Mouse (Mus musculus) fibroblast of lung, adult 2 months (primary cell): ENCODE measurements around the gene Arhgef17.
"Not testable (repeated sequence)": the region's sequence is repeated elsewhere in the genome, so short reads cannot be mapped to it uniquely, and the experiment has no call there.

Experiments
- DNase-seq: peaks from one replicate; pipeline ENCODE4 v3.0.0-alpha.2; 2011; ENCODE audit warnings: low read depth

Arhgef17 gene

DNA sequence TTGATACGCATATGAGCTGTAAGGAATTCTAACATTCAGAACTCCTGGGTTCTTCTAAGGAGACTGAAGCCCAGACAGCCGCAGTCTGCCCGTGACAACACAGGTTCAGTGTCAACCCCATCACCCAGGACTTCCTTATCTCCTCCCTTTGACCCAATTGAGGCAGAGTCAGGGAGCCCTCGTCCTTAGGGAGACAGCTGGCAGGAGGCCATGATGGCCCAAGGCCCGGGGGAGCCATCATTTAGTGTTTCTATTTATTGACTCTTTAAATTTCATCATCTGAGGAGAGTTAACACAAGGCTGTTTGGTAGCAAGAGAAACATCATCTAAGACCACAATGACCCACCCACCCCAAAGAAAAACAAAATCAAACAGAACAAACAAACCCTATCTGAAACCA is 60.0 kb downstream of the Arhgef17 start:
- no peak for DNase-seq

DNA sequence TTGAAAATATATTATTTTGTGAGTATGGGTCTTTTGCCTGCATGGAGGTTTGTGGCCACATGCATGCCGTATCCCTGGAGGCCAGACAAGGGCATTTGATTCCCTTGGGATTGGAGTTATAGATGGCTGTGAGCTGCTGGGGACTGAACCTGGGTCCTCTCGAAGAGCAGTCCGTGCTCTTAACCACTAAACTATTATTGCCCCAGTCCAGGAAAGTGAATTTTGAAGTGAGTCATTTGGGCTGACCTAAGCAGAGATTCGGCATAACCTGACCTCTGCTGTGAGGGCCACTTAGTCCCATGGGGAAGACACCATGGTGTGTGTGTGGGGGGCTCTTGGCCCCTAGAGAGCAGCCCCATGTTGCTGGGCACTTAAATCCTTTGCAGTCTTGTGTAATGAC is 60.6 kb downstream of the Arhgef17 start:
- DNase-seq: no peak

DNA sequence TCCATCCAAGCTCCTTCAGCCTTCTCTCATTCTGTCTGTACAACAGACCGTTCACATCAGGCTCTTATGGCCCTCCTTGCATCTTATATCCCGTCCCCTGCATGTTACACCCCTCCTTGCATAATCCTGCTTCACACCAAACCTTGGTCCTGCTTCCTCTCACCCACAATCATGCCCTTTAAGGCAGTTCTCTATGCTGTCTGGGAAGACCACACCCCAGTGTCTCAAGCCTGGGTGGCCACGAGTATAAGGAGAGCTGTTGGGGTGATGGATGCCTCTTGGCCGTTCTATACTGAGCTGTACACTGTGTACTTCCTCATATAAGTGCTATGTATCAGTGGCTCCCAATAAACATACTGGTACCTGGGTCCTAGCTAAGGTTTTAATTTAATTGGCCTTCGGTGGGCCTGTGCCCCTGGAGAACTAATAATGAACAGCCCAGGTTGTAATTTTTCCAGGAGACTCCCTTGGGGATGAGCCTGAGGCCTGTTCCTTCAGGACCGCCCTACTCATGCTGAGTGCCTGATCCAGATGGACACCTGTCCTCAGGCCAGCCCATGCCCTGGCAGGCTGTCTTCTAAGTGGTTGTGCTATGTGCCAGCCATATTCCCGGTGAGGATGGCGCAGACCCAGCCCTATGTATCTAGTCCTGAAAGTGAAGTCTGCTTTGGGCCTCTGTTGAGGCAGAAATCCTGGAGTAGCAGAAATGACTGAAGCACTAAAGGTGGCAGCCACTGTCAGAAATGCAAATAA is 61.9 kb downstream of the Arhgef17 start:
- DNase-seq: no peak

DNA sequence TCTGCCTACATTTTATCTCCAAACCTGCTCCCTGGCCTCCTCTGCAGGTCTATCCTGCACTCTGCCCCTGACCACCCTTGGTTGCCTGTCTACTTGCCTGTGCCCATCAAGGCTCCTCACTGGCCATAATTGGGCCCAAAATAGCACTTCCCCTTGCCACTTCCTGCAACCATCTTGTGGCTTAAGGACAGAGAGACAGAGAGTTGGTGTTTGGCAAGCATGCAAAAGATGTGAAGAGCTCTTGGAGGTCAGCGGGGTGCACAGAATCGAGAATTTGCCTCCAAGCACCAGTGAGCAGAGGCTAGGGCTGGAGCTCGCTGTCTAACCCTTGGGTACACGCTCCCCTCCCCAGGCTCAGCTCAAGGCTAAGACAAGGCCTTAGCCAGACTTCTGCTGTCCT is 63.4 kb downstream of the Arhgef17 start:
- DNase-seq: no peak

DNA sequence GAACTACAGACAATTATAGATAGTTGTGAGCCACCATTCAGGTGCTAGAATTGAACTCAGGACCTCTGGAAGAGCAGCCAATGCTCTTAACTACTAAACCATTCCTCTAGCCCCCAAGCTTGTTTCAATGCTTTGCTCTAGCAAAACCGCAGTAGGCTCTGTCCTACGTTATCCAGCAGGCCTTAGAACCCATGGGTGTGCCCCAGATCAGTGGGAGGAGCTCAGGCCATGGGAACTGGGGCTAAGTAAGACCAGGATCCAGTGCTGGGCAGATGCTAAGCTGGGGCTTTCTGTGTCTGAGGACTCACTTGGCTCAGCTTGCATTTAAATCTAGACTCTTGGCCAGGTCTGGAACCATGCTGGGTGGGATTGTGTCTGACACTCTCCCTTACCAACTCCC is 64.3 kb downstream of the Arhgef17 start:
- DNase-seq: no peak

DNA sequence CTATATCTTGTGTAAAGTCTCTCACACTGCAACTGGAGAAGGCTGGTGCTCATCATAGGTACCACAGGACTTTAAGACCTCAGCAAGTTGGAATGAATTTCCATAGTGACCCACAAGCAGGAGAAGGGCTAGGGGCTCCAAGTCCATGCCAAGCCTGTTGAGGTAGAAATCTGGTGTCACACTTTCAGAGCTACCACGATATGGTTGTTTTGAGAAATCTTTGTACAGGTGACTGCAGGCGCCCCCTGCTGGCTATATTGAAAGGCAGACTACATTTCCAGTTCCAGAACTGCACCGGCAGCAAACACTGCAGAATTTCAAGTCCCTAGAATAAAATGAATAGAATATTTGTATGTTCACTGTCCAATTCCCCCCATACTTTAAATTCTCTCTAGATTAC is 65.2 kb downstream of the Arhgef17 start:
- no peak for DNase-seq

DNA sequence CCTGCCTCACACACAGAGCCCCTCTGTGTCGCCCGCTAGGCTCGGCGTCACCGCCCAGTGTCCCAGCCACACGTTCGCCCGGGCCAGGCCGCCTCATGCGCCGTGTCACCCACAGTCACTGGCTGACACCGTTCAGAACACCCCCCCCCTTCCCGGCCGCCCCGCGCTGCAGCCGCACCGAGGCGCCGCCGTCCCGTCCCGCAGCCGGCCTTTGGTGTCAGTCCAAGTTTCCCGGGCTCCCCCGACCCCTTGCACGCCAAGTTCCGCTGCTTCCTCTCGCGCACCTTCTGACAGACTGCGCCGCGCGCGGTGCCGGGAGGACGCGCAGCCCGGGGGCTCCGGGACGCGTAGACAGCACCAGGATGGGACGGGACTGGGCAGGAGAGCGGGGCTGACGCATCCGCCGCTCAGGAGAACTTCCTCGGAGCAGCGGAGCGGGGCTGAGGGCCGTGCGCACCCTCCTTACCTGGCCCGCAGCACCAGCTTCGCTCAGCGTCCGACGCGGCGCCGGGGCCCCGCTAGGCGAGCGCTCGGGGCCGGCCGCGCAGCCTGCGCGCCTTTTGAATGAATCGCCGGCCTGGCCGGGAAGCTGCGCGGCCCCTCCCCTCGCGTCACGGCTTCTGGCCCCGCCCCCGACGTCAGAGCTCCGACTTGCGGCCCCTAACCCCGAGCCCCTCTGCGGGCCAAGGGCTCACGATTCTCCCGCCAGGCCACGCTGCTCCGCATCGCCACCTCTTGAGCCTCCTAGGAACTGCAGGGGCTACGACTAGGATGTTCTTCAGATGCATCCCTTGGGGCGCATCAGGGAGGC is 68.9 kb downstream of the Arhgef17 start, which contains the start of gene Relt:
Relt (minus strand) TSS at position 619 of the 811 bp plus-strand sequence.
- peak; percentile 74 for DNase-seq

DNA sequence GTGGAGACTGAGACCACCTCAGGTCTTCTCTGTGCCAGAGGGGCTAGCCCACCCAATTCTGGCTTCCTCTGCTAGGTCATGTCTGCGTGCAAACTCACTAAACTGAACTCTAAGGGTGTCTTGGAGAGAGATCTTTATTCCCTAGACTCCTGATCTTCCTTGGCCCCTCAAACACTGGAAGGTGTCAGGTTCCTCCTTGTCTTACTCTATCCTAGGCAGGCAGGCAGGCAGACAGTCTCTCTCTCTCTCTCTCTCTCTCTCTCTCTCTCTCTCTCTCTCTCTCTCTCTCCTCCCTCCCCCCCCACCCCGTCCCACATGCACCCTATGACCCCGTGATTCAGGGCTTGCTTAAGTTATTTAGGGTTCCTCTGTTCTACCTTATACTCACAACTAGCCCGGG is 69.6 kb downstream of the Arhgef17 start:
- DNase-seq: no peak

DNA sequence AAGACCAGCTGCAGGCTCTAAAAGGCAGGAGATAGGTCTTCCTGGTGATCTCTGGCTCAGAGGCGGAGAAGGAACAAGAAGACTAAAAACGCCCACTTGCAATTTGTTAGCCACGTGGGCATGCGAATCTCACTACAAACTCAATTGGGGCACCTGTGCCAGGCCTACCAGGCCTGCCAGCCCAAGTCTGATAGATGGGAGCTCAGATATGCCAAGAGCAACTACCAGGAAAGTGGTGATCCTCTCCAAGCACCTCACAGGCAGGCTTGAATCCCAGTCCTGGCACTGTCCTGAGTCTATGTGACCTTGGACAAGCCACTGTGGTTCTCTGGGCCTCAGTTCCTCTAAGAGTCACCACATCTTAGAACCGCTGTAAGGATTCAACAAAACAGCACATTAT is 70.7 kb downstream of the Arhgef17 start:
- no peak for DNase-seq

DNA sequence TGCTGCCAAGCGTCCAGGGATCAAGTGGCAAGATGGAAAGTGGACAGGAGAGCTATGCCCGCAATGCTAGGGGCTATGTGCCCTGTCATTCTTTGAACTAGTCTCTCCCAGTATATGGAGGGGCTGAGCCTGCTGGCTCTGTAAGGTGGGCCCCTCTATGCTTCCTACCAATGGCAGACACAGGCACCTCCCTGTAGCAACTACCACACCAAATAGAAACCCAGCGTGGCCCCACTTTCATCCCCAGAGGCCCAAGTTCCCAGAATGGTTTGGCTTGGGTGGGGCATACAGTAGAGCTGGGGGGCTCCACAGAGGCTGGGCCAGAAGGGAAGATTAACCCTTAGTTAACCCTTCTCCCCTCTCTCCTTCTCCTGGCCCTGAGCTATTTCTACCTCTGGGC is 71.5 kb downstream of the Arhgef17 start:
- no peak for DNase-seq

DNA sequence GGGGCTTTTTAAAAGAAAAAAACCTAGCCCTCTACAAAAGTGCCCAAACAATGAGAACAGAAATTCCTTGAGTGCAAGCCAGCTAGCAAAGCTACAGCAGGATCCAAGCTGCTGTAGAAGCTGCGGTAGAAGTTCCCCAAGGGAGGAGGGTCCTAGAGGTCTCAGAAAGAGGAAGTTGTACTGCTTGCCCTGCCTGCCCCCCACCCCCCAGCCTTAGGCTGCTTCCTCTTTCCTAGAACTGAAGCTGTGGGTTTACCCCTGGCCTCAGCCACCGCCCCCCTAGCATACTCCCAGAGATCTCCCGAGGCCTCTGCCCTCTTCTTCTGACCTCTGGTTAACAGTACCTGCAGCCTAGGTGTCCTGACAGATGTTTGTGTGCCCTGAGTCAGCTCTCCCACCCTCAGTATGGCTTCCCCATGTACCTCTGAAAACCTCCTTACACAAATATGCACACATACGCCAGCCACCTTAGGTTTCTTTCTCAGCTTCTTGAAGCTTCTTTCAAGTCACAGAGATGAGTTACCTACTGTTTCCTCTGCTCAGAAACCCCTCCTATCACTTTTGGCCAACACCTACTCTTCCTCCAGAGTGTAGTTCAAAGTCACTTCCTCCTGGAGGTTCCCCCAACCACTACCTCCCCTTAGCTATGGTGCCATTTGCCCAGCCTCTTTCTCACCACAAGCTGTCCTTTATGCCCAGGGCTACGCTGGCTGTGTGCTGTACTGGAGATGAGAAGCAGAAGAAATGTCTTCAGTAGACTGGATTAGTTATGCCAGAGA is 75.9 kb downstream of the Arhgef17 start:
- no peak for DNase-seq

DNA sequence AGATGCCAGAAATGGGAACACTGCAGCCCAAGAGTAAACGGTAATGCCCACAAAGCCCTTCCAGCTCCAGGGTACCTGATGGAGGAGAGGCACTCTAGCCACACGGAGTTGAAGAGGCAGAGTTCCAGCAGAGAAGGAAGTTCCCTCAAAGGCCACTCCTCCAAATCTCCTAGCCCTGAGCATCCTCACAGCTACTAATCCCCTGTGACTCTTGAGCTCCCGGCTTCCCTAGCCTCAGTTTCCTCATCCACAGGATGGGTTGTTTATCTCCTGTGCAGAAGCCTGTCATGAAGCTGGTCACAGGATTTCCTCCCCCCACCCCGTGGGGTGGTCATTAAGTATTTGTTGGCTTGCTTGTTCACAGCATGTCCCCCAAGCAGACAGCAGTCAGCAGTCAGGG is 76.6 kb downstream of the Arhgef17 start:
- DNase-seq: no peak

DNA sequence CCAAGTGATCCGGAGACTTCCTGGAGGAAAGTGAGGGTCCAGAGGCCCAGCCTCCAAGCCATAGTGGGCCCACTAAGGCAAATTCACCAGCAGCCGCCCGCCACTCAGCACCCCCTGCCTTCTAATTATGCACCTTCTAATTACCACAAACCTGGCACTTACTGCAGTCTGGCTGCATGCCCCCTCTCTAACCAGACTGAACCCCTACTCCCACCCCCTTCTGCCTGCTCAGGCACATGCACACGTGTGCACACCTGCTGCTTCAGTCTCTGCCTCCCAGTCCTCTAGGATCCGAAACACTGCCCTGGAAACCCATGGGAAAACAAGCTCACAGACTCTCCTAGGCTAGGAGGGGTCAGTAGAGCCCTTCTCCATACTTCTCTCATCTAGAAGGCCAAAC is 77.0 kb downstream of the Arhgef17 start:
- DNase-seq: no peak

DNA sequence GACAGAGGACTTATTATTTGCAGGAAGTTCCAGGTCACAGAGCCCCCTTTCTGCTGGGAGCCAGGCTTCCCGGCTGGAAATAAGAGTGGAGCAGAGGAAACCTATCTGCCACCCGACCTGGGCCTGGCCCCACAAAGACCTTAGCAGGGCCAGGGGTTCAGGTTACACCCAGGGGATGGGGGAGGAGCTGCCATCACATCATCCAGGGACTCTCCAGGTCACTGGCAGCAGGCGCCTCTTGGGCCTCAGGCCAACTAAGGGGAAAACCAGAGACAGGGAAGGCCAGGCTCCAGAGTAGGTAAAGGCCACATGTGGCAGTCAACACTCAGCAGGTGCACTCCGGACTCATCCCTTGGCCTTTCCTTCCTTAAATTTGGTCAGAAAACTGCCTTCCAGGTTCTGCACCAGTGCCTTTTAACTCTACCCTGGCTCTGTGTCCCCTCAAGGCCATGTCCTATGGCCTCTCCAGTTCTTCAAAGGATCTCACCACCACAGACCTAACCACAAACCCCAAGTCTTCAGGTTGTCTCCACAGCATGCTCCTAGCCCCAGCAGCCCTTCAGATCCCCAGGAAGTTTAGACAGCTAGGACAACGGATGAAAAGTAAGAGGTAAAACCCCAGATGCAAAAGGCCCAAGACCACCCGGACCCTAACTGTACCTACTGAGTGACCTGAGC is 77.6 kb downstream of the Arhgef17 start:
- no peak for DNase-seq

DNA sequence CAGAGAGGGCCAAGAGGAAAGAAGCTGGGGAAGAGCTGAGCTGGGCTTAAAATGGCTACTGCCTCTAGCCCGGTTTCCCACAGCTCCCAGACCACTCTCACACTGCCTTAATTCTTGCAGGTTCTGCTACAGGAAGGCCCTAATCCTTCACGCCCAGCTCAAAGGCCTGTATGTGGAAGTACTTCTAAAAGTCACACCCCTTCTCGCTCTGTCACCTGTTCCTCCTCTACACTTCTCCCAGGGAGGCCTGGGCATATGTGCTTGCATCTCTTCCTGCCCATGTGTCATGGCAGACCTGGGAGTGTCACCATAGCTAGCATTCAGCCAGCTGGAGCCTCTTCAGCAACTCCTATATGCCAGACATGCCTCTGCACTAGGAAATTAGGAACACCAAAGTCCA is 78.5 kb downstream of the Arhgef17 start:
- DNase-seq: no peak

DNA sequence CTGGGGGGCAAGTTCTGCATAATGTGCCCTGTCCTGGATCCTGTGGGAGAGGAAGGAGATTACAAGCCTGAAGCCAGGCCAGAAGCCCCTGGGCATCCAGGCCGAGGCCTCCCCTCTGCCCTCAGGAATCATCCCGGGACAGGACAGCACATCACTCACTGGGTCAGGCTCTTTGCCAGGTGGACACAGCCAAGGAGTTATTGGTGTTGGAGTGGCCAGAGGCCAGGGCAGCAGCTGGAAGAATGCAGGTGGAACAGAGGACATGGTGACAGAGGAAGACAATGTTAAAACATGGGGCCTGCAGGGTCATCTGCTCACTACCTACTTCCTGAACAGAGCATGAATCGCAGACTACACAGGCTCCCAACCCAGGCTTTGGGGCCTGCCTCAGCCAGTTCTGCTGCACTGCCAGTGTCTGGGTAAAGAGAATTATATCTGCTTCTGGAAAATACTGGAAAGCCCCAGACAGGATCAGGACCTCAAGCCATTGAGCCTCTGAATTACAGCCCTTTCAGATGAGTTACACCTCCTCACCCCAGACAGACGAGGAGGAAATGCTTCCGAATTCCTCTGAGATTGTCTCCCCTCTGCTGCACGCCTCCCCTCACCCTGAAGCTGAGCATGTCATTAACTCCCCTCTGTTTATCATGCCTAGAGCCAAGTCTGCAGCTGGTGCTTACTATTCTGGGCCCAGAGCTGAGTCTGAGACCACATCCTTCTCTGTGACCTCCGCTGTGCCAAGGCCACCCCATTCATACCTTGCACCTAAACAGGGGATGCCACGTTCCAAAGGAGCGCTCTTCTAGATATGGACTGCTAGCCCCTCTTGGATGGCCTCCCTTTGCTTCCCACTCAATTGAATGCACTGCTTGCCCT is 80.2 kb downstream of the Arhgef17 start:
- DNase-seq: no peak

DNA sequence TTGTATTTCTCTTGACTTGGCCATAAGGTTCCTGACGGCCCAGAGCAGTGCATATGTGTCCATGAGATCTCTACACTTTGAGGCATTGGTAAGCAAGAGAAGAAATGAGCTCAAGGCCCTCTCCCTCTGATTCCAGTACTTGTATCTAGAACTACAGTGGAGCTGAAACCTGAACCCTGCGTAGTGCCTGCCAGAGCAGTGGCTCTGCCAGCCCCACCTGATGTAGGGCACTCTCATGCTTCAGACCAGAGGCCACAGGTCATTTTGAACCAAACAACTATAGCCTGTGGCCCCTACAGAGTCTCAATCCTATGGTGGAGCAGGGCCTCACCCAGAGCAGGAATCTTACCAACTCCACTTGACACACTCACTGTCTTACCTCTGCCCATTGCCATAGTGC is 82.4 kb downstream of the Arhgef17 start:
- DNase-seq: no peak

DNA sequence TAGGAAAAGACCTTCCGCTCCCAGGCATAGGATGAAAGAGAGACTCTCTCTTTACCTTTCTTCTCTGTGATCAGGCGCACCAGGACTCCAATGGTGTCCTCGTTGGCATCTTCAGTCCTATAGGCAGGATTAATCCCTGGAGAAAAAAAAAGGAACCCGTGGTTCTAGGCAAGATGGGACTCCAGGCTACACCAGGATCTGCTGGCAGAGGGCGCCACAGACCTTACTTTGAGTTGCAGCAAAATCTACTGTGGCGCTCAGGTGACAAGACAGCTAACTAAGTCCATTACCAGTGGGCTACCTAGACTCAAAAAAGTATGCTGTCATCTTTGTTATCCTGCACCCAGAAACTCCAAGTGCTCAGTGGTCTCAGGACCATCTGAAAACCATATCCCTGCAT is 83.2 kb downstream of the Arhgef17 start:
- DNase-seq: peak; percentile 22

DNA sequence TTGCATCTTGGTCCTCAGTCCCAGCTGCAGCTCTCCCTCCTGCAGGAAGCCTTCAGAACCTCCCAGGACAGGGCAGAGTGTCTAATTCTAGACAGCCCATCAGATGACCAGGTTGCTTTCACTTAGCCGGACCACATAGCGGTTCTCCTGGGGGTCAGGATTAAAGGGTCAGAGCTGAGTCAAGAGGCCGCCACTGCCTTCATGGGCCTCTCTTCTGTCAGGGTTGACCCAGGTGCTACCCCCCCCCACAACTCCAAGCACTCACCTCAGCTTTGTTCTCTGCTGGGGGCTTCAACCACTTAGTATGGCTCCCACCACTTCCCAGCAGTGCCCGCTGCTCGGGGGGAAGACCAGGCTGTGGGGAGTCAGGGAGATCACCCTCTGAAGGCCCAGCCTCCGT is 84.8 kb downstream of the Arhgef17 start:
- no peak for DNase-seq

DNA sequence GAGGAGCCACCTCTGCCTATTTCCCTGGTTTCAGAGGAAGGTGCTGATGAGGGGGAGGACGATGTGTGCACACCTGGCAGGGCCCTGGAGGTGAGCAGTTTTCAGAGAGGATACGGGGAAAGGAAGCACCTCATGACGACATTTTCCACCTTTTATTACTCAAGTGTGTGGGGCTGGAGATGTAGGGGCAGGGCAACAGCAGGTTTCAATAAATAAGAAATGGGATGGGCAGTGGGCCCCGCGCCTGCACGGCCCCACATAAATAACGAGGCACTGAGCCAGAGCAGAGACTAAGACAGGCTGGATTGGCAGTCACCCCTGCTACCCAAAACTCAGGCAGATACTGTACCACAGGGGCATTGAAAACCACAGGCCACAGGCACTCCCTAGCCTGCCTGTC is 85.9 kb downstream of the Arhgef17 start:
- not testable (repeated sequence) for DNase-seq

DNA sequence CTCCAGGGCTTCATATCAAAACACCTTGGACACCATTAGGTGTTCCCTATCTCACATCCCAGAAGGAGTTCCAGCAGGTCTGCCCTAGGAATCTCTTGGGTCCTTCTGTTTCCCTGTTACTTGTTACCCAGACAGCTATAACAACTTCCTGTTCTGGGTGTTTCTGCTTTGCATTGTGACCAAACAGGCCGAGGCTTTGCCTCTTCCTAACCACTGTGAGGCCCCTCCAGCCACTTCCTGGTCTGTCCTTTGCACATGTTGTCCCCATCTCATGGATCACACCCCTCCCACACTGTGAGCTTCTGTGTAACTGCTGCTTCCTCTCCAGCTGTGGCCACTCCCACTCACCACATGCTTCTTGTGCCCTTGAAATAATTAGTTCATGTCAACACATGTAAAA is 86.5 kb downstream of the Arhgef17 start:
- no peak for DNase-seq
